Mouse (Mus musculus) megakaryocyte, embryonic 14.5 days (primary cell): ENCODE results near the gene Itga7.

Experiments
- FLI1 ChIP-seq: IDR thresholded peaks from 2 replicates; pipeline ENCODE4 v1.6.1; 2012; ENCODE audit warnings: low read length, inconsistent platforms, mixed read lengths
- GATA1 ChIP-seq: IDR thresholded peaks from 3 replicates; pipeline ENCODE4 v1.6.1; 2012; ENCODE audit warnings: mixed read lengths, low read length, inconsistent platforms, borderline replicate concordance

- TF ChIP-seq GATA1 (no peak), FLI1 (no peak)
Observed at GRCm38 (mm10) chr10:128990994-128991393, 57.4 kb downstream of the Itga7 start.
